Mouse (Mus musculus): ENCODE results near the gene Pxn. TPM values are rescaled to one million over a fixed set of nuclear protein-coding genes. Genes with fewer than 3 reads are reported as not detected.

The Pxn gene
- total and polyA plus RNA-seq, 2 experiments = 10.5 to 40.2 TPM

DNA sequence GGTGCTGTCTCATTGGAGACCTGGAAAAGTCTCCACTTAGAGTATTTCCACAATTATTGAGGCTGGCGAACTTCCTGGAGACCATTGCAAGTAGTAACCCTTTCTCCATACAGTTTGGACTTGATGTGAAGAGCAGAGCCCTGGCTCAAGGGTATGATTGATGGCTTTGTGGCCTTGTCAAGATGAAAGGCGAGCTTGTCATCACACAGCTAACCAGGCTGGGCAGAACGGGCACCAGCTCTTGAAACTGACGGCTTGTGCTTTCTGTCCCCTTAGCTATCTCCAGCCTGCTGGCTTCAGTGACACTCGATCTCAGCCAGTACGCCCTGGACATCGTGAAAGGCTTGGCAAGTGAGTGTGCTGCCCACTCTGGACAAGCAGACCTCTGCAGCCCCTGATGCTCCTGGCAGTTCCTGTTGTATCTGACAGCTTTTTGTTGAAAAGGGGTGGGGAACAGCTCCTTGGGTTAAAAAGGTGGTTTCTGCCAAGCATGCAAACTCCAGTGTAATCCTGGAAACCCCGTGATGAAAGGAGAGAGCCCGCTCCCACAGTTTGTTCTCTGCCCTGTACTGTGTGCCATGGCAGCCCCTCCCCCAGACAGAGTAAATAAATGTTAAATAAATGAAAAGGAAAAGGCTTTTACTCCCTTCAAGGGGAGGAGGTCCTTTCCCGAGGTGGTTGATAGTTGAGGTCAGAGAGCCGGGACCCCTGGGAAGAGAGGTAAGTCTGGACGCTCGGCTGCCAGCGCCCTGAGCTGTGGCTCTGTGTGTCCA, 73.9 kb downstream of the Pxn start:
- no peak overlapping the region for H3K9ac ChIP-seq (ENCODE audit: low read depth, low read length)
- no peak for DNase-seq (ENCODE audit: extremely low read depth, low read depth, low spot score)
- H3K4me1 ChIP-seq (ENCODE audit: control insufficient read depth, insufficient read depth, low read length) = peaks cover 1% of the 10 kb centered on the region
- no peak overlapping the region for H3K4me3 ChIP-seq (ENCODE audit: insufficient read depth, low read depth, low read length)
- no peak for TF ChIP-seq CTCF (IDR thresholded peaks at IDR 0.05; ENCODE audit: low read depth, low read length)
- no peak for TF ChIP-seq POLR2A (IDR thresholded peaks at IDR 0.05; ENCODE audit: extremely low read depth, insufficient read depth, low read length)
- H3K27me3 ChIP-seq (ENCODE audit: control insufficient read depth, insufficient read depth, low read length) = no peaks in the 10 kb centered on the region
- peaks cover 7% of the 10 kb centered on the region; the same call in 1 of the 2 replicates for H3K79me2 ChIP-seq (ENCODE audit: control insufficient read depth, insufficient read depth, low read length)
- WGBS = 90% methylated on average over 14 of the region's 14 CpGs
- peaks cover 36% of the 10 kb centered on the region for H3K36me3 ChIP-seq (ENCODE audit: control insufficient read depth, insufficient read depth, low read length)
- H3K27ac ChIP-seq (replicated peaks; ENCODE audit: insufficient read depth, low read depth, low read length) = no peak overlapping the region

GRCm38 (mm10) chr5:115581662-115582061, 75.2 kb downstream of the Pxn start:
- Histone ChIP-seq H3K27me3 (ENCODE audit: control insufficient read depth, insufficient read depth, low read length) (no peaks in the 10 kb centered on the region), H3K9ac (ENCODE audit: low read depth, low read length) (no peak overlapping the region), H3K36me3 (ENCODE audit: control insufficient read depth, insufficient read depth, low read length) (peaks cover 37% of the 10 kb centered on the region), H3K79me2 (ENCODE audit: control insufficient read depth, insufficient read depth, low read length) (peaks cover 4% of the 10 kb centered on the region; the same call in 1 of the 2 replicates), H3K4me3 (ENCODE audit: insufficient read depth, low read depth, low read length) (no peak overlapping the region), H3K4me1 (ENCODE audit: control insufficient read depth, insufficient read depth, low read length) (peaks cover 3% of the 10 kb centered on the region), H3K27ac (replicated peaks; ENCODE audit: insufficient read depth, low read depth, low read length) (no peak overlapping the region)
- no peak for TF ChIP-seq POLR2A (IDR thresholded peaks at IDR 0.05; ENCODE audit: extremely low read depth, insufficient read depth, low read length)
- no peak for TF ChIP-seq CTCF (IDR thresholded peaks at IDR 0.05; ENCODE audit: low read depth, low read length)
- no peak for DNase-seq (ENCODE audit: extremely low read depth, low read depth, low spot score)
- WGBS = 94% methylated on average over 9 of the region's 9 CpGs

GRCm38 (mm10) chr5:115585616-115586015, 79.1 kb downstream of the Pxn start:
- no peak overlapping the region for H3K9ac ChIP-seq (ENCODE audit: low read depth, low read length)
- H3K4me3 ChIP-seq (ENCODE audit: insufficient read depth, low read depth, low read length) = no peak overlapping the region
- WGBS = 37% methylated on average over 12 of the region's 12 CpGs
- H3K36me3 ChIP-seq (ENCODE audit: control insufficient read depth, insufficient read depth, low read length) = peaks cover 29% of the 10 kb centered on the region
- H3K79me2 ChIP-seq (ENCODE audit: control insufficient read depth, insufficient read depth, low read length) = no peaks in the 10 kb centered on the region
- no peaks in the 10 kb centered on the region for H3K27me3 ChIP-seq (ENCODE audit: control insufficient read depth, insufficient read depth, low read length)
- H3K4me1 ChIP-seq (ENCODE audit: control insufficient read depth, insufficient read depth, low read length) = peaks cover 3% of the 10 kb centered on the region
- H3K27ac ChIP-seq (replicated peaks; ENCODE audit: insufficient read depth, low read depth, low read length) = no peak overlapping the region
- TF ChIP-seq CTCF (IDR thresholded peaks at IDR 0.05; ENCODE audit: low read depth, low read length) = peak; percentile 23; the same call in 1 of the 2 replicates
- no peak for TF ChIP-seq POLR2A (IDR thresholded peaks at IDR 0.05; ENCODE audit: extremely low read depth, insufficient read depth, low read length)
- DNase-seq (ENCODE audit: extremely low read depth, low read depth, low spot score) = peak; percentile 72

- TF ChIP-seq POLR2A (IDR thresholded peaks at IDR 0.05; ENCODE audit: extremely low read depth, insufficient read depth, low read length) (no peak), CTCF (IDR thresholded peaks at IDR 0.05; ENCODE audit: low read depth, low read length) (no peak)
These were observed 79.7 kb downstream of the Pxn start for GRCm38 (mm10) chr5:115586166-115586565.

DNA sequence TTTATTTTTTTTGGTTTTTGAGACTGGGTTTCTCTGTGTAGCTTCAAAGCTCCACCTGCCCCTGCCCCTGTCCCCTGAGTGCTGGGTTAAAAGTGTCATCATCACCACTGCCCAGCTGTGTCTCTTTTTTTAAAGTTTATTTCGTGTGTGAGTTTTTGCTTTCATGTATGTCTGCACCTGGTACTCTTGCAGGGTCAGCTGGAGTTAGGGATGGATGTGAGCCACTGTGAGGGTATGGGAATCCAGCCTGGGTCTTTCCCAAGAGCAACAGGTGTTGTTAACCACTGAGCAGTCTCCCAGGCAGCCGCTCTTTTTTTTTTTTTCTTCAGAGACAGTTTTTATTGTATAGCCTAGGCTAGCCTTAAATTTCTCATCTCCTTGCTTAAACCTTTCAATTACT, 80.3 kb downstream of the Pxn start:
- H3K79me2 ChIP-seq (ENCODE audit: control insufficient read depth, insufficient read depth, low read length) = no peaks in the 10 kb centered on the region
- H3K27me3 ChIP-seq (ENCODE audit: control insufficient read depth, insufficient read depth, low read length) = no peaks in the 10 kb centered on the region
- H3K9ac ChIP-seq (ENCODE audit: low read depth, low read length) = no peak overlapping the region
- H3K27ac ChIP-seq (replicated peaks; ENCODE audit: insufficient read depth, low read depth, low read length) = no peak overlapping the region
- DNase-seq (ENCODE audit: extremely low read depth, low read depth, low spot score) = no peak
- no peak for TF ChIP-seq CTCF (IDR thresholded peaks at IDR 0.05; ENCODE audit: low read depth, low read length)
- TF ChIP-seq POLR2A (IDR thresholded peaks at IDR 0.05; ENCODE audit: extremely low read depth, insufficient read depth, low read length) = no peak
- H3K4me3 ChIP-seq (ENCODE audit: insufficient read depth, low read depth, low read length) = no peak overlapping the region
- H3K36me3 ChIP-seq (ENCODE audit: control insufficient read depth, insufficient read depth, low read length) = peaks cover 28% of the 10 kb centered on the region
- peaks cover 3% of the 10 kb centered on the region for H3K4me1 ChIP-seq (ENCODE audit: control insufficient read depth, insufficient read depth, low read length)
- 98% methylated on average over 2 of the region's 2 CpGs for WGBS

More at GRCm38 (mm10) chr5:115586166-115586565, 79.7 kb downstream of the Pxn start:
- peaks cover 29% of the 10 kb centered on the region for H3K36me3 ChIP-seq (ENCODE audit: control insufficient read depth, insufficient read depth, low read length)
- 98% methylated on average over 15 of the region's 15 CpGs for WGBS
- H3K79me2 ChIP-seq (ENCODE audit: control insufficient read depth, insufficient read depth, low read length) = no peaks in the 10 kb centered on the region
- H3K27ac ChIP-seq (replicated peaks; ENCODE audit: insufficient read depth, low read depth, low read length) = no peak overlapping the region
- DNase-seq (ENCODE audit: extremely low read depth, low read depth, low spot score) = no peak
- H3K27me3 ChIP-seq (ENCODE audit: control insufficient read depth, insufficient read depth, low read length) = no peaks in the 10 kb centered on the region
- no peak overlapping the region for H3K9ac ChIP-seq (ENCODE audit: low read depth, low read length)
- peaks cover 3% of the 10 kb centered on the region for H3K4me1 ChIP-seq (ENCODE audit: control insufficient read depth, insufficient read depth, low read length)
- no peak overlapping the region for H3K4me3 ChIP-seq (ENCODE audit: insufficient read depth, low read depth, low read length)

DNA sequence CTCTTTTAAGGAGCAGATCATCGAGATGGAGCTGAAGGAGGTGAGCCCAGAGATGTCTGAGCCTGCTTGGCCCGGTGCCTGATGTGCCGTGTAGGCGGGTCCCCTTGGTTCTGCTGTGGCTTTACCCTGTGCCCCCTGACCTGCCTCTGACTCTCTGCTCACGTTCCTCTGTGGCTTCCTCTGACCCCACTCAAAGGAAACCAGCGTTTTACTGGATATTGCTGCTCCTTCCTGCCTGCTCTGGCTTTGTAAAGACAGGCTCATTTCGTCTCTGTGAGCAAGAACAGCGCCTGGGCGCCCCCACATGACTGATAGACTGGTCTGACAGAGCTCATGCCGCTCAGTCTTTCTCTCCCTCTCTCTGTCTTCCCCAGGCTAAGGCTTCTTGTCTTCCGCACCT, 84.6 kb downstream of the Pxn start:
- Histone ChIP-seq H3K27me3 (ENCODE audit: control insufficient read depth, insufficient read depth, low read length) (no peaks in the 10 kb centered on the region), H3K4me1 (ENCODE audit: control insufficient read depth, insufficient read depth, low read length) (no peaks in the 10 kb centered on the region), H3K4me3 (ENCODE audit: insufficient read depth, low read depth, low read length) (no peak overlapping the region), H3K79me2 (ENCODE audit: control insufficient read depth, insufficient read depth, low read length) (no peaks in the 10 kb centered on the region), H3K36me3 (ENCODE audit: control insufficient read depth, insufficient read depth, low read length) (peaks cover 33% of the 10 kb centered on the region; the same call in 1 of the 2 replicates), H3K9ac (ENCODE audit: low read depth, low read length) (no peak overlapping the region), H3K27ac (replicated peaks; ENCODE audit: insufficient read depth, low read depth, low read length) (no peak overlapping the region)
- 72% methylated on average over 11 of the region's 11 CpGs for WGBS
- no peak for DNase-seq (ENCODE audit: extremely low read depth, low read depth, low spot score)
- TF ChIP-seq POLR2A (IDR thresholded peaks at IDR 0.05; ENCODE audit: extremely low read depth, insufficient read depth, low read length) (no peak), CTCF (IDR thresholded peaks at IDR 0.05; ENCODE audit: low read depth, low read length) (peak; percentile 22; the same call in 1 of the 2 replicates)

Data from liver, adult 2 months (tissue).